Mouse (Mus musculus) mesoderm, embryonic 11.5 days (tissue): ENCODE measurements around the gene Lrp8.
A peak's percentile ranks its signal among the peaks of the same experiment; 100 is the strongest.

Experiments used
- DNase-seq: peaks from one replicate; pipeline ENCODE4 v3.0.0-alpha.2; 2012; ENCODE audit warnings: low read depth, low spot score

Lrp8 gene

DNA sequence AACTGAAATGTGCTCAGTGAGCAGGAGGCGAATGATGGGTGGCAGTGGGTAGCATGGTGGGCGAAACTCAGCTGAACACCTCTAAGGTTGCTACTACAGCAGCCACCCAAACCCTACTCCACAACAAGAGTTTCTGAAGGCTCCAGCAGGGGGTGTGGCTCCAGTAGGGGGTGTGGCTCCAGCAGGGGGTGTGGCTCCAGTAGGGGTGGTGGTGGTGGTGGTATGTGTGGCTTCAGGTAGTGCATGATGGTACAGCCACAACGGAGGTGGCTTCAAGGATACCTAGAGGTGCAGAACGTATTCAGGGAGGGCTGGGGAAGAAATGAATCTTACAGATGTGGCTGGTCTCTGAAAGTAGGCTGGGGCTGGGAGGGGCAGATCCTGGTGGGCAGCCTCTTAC is 5.7 kb downstream of the Lrp8 start:
- no peak for DNase-seq

DNA sequence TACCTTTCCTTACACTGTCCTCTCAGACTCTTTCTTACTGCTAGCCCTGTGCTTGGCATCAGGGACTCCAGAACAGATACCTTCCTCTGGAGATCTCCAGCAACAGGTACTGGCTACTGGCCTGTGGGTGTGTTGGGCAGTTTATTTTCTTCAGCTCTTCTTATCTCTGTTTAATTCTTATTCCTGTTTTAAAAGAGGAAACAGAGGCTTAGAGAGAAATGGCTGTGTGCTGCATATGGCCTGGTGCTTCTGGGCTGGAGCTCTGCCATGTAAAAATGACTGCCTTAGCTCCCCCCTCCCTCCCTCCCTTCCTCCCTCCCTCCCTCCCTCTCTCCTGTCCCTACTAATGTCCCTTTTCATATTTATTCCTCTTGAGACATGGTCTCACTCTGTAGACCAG is 6.6 kb downstream of the Lrp8 start:
- DNase-seq, result no peak

DNA sequence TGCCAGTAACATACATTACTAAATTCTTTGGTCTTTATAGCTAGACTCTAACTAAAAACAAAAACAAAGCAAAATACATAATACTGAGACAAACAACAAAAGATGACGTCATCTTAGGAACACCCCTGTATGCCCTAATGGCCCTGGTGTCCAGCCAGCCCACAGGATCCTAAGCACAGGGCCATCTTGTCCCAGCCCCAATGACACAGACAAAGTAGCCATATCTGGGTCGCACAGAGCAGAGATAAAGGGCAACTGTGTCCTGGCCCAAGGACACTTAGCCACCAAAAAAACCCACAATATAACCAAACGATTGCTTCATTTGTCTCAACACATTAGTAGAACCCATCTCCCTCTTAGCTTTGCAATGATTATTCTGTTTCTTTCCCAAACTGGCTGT is 8.9 kb downstream of the Lrp8 start:
- no peak for DNase-seq

DNA sequence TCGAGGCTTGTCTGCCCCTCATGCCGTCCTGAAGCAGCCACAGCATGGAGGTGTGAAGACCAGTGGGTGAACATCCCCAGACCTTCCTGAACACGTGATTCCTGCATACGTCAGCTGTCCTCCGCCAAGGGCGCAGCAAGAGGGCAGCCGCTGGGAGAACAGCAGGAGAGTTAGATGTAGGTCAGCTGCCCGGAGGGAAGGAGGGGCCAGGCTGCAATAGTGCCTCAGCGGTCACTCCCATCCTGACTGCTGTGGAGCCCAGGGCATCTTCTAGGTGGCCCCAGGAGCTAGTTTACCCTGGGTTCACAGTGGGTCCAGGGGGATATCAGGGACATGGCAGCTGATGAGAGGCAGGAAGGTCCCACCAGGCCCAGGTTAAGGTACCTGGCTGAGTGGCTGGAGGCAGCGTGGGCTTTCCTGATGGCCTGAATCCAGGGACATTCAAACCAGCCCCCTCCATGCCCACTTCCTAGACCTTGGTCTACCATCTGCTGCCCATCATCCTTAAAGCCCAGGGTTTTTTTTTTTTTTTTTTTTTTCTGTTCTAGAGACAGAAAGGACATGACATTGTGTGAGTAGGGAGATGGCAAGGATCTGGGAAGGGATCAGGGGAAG is 9.8 kb downstream of the Lrp8 start:
- no peak for DNase-seq

DNA sequence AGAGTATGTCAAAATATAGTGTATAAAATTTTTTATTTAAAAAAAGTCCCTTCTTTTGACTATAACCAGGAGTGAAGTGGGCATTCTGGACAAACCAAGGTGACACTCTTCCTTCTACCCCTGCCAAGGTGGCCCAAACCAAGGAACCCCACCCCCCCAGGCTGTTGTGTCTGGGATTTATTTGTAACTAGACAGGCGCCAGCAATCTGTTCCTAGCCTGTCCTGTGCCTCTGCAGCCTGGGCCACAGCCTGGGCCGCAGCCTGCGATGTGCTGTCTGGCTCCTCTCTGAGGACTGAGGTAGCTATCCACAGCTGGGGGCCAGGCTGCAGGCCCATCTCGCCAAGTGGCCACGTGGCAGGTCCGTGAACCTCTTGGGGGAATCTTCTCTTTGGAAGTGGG is 10.3 kb downstream of the Lrp8 start:
- DNase-seq, result no peak

DNA sequence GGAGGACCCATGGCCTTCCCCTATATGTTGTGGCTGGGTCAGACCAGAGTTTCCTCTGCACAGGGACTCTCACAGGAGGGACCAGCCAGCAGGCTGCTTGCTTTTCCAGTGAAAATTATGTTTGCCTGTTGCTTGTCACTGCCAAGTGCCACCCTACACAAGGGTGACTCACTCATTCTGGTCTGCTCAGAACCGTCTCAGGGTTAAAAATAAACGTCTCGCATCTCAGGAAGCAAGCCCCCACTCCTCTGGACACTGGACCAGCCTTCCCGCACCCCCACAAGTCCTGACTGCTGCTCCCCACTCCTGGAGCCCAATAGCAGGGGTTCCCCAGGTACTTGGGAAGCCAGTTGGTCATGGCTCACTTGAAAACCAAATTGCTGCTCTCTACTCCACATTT is 14.4 kb downstream of the Lrp8 start:
- DNase-seq, result no peak

DNA sequence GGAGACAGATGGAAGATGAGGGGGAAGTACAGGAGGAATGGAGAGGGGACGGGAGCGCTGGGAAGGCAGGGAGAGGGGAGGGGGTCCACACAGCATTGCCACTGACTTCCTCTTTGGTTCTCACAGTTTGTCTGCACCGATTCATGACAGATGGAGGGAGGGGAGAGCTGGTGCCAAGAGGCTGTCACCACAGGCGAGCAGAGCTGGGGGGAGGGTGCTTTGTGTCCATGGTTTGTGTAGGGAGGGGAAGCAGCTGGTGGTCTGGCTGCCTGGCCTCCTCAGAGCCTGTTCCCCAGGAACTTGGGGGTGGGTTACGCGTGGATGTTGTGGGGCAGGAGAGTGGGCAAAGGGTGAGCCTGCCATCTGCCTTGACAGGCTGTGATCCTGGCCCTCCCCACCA is 15.4 kb downstream of the Lrp8 start:
- DNase-seq, result no peak

DNA sequence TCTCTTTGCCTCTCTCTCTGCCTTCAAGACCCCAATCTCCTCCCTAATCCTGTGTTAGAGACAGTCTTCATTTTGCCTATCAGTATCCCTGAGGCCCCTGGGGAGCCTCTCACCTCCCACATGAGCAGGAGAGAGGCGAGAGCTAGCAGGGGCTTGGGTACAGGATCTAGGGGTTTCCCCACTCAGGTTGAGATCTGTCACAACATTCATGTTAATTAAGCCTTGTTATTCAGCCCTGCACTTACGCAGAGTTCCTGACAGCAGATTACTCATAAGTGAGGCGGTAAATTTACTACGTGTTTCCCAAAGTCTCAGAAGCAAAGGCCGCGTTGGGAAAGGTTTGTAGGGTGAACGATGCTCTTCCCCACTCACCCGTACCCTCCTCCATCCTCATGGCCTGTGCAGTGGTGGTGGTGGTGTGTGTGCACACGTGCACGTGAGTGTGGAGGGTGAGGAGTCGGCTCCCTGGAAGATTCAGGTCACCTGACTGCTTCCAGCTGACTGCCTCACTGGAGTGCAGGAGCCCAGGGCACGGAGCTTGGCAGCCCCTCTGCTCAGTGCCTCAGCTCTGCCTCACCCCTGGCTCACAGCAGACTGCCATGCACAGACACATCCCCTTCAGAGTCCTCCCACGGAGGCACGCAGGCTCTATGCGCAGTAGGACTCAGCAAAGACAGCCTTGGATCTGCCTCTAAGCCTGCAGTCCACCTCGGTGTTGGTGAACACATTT is 18.1 kb downstream of the Lrp8 start:
- no peak for DNase-seq

DNA sequence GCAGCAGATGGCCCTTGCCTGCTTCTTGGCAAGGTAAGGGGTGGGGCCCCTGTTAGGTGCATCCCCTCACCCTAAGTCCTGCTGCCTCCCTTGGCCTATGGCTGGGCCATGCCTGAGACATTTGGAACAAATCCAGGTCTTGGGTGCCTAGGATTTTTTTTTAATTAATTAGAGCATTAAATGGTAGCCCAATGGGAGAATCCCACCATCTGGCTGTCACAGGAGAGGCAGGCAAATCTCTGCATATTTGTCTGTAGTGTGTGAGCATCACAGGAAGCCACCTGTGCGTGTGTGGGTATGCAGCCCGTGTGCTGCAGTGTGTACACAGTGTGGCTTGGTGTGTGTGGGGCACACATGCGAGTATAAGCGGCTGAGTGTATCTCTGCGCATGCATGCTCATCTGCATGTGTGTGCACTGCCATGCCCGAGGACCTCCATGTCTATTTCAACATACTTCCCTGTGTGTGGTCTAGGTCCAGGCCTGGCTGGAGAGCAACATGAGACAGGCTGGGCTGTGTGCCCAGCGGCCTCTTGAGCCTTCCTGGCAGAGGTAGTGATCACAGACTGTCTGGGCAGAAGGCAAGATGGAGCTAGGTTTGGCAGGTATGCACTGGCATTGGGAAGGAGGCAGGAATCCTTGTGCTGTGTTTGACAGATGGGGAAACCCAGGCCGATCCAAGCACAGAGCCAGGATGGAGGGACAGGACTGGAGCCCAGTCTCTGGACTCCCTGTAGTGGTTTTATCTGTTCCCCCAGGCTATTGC is 19.0 kb downstream of the Lrp8 start:
- DNase-seq, result no peak

DNA sequence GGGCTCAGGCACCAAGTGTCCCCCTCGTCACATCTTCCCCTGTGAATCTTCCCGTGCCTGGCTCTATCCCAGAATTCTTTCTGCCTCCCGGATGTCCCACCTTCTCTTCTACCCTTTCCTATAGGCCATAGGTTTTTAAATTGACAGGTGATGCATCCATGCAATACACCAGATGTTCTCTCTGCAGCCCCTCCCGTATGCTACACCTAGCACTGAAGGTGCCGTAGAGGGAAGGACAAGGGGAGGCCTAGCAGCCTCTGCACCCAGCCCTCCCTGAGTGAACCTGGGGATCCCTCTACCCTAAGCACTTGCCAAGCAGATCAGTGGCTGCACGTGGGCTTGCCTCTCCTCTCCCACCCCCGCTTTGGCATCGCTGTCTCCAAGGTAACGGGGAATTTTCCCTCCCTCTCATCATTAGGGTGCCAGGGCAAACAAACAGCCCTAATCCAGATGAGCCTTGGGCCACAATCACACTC is 20.9 kb downstream of the Lrp8 start:
- DNase-seq, result no peak

DNA sequence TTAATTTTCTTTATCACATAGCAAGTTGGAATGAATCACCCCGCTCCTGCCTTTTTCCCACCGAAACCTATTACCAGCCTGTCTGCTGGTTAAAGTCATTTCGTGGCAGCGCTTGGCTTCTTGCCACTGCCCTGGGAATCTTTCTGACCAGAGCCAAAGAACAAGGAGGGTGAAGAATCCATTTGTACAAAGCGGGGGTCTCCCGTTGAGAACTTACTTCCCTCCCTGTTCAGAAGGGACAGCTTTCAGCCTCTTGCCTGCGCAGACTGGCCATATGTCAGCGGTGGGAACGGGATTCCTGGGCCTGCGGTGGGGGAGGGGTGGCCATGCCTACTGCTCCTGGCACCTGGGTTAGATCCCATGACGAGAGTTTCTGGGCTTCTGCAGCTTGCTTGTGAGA is 21.4 kb downstream of the Lrp8 start:
- peak; percentile 60 for DNase-seq

DNA sequence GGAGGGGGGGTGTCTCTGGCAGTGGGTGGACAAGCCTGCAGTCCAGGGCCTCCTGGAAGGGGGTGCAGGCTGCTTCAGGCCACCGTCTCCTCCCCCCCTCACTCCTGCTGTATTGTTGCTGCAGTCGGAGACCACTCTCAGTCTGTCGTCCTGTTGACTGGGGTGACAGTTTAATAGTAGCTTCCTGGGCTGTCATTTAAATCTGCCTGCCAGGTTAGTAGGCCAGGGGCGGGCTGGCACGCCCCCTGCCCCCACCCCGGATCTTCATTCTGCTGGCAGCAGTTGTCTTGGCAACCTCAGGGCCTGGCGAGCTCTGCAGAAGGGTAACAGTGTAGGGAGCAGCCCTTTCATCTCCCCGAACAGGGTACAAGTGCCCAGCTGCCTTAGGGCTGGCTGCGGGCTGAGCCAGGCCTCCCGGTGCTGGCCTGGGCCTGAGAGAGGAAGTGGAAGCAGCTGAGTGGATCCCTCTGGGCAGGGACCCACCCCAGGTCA is 26.7 kb downstream of the Lrp8 start:
- DNase-seq, result peak; percentile 66

DNA sequence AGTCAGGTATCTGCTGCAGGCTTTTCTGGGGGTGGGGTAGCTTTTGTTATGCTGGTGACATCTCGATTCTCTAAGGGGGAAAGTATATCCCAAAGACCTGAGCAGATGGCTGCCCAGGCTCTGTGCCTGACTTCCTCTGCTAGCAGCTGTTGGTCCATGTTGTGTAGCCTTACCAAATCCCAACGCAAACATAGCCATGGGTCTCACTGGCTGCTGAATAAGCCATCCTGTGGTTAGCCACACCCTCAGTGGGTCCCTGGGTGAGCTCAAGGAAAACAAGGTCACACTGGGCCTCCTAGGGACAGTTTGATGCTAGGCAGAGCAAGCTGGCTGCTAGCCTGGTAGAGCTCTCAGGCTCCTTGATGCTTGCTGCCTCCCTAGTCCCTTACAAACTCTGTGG is 27.6 kb downstream of the Lrp8 start:
- DNase-seq, result no peak

DNA sequence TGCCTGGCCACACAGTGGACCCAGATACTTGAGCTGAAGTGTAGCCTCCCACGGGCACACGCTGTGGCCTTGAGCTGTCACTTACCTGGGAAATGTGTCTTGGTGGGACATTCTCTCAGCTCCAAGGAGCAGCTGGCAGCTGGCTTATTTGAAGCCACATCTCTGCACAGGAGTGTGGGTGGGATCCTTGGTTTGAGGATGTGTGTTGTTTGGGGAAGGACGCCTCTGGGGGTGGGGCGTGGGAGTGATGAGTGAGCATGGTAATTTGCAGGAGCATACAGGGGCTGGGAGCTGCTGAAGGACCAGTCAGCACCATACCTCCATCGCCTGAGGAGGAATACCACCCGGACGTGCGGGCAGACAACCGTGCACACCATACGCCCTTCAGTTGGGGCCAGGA is 28.1 kb downstream of the Lrp8 start:
- no peak for DNase-seq

DNA sequence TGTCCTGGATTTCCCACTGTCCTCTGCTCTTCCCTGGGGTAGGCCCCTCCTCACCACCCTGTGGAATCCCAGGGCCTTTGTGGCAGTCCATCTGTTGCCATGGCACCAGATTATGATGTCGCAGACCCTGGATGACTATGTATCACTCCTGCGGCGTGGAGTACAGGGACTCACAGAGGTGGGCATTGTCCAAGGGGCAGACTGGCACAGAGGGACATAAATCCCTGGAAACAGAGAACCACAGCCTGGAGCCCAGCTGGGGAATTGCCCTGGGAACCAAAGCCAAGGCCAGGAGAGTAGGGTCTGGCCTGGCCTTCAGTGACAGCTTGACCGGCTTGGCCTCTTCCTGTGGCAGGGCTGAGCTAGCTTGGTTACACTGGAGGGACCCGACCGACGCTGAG is 28.8 kb downstream of the Lrp8 start:
- DNase-seq, result peak; percentile 80

DNA sequence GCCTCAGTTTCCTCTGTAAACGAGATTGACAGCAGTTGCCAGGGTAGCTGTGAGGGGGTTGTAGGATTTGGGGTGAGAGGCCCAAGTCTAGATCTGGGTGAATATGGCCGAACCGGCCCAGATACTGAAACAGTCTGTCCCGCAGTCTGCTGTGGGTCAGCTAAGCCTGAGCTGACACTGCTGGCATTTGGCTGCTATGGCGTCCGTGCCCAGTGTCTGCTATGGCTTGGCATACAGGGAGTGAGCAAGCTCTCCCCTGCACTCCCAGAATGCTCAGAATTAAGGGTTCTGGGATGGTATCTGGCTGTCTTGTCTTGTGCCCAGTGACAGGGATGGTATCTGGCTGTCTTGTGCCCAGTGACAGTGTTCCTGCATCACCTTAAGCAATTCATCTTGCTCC is 29.6 kb downstream of the Lrp8 start:
- no peak for DNase-seq

DNA sequence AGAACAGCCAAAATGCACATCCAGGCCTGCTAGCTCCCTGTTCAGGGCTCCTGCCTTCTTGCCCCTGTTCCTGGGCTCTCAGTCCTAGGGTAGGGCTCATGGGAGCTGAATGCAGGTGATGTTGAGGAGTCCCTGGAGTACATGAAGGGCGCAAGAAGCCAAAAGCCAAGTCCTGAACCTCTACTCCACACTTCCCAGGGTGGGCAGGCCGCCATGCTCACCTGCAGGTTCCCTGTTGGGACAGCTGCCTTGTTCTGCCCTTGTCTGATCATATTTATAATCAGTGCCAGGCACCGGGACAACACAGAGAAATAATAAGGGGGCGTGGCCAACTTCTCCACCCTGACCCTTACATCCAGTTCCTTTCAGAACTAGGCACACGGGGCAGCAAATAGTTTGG is 31.5 kb downstream of the Lrp8 start:
- DNase-seq, result no peak

DNA sequence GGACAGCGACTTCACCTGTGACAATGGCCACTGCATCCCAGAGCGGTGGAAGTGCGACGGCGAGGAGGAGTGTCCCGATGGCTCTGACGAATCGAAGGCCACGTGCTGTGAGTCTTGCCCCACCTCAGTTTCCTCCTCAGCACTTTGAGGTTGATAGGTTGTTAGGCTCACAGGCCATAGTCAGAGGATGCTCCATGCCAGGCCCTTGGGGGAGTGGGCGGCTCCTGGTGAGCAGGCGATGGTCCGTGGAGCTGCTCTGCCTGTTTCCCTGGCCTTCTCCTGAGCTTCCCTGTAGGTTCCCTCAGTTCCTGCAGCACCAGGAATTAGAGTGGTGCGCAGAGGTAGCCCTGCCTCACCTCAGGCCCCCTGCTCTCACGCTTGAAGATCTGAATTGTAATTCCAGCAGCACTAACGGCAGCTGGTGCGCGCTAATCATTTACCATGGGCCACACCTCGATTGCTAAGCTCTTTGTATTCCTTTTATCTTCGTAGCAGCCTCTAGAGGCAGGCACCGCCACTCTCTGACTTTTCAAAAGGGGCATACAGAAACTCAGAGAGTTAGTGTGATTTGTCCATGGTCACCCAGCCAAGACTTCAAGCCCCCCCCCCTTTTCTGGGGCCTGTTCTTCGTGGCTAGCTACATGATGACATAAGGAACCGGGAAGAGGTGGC is 32.7 kb downstream of the Lrp8 start:
- DNase-seq, result no peak

DNA sequence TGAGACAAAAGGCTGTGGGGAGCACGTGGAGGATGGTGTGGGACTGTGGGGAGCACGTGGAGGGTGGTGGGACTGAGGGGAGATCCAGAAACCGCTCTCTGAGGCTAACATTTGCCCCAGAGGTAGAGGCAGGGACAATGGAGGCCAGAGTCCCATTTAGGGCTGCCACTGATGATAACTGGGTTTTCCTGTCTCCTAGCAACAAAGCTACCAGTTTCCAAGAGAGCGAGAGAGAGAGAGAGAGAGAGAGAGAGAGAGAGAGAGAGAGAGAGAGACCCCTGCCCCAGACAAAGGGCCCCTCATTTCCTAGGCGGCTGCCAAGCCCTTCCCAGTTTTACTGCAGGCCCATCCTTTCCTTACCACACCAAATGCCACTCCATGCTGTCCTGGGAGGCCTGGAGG is 33.4 kb downstream of the Lrp8 start:
- DNase-seq, result peak; percentile 35

DNA sequence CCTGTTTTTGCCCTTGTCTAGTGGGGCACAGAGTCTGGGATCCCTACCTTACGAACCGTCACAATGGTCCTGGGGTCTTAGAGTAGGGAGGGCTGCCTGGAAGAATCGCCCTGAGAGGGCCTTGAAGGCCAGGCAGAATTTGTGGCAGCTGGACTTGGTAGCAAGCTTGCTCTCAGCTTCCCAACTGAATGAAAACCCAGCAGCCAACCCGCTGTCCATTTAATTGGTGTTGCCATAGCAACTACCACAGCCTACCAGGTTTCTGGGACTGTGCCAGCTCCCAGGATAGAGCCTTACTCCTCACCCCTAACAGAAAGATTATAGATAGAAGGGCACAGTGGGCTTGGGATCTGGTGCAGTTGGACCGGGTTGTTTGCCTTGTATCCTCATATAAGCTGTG is 34.7 kb downstream of the Lrp8 start:
- DNase-seq, result peak; percentile 67

DNA sequence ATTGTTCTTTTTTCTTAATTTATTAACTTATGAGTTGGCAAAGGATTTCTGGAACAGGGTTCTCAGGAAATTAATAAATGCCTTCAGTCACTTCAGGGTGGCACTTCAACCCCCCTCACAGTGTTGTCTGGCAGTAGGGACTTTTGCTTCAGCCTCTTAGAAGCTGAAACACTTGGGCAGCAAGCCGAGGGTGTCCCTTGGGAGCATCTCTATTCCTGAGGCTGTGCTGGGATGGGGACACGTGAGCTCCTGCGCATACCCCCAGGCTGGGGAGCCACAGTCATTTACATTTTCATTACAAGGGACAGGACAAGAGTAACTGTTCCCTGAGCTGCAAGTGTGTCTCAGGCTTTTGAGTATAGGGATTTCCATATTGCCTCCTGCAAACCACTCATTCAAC is 35.8 kb downstream of the Lrp8 start:
- no peak for DNase-seq

DNA sequence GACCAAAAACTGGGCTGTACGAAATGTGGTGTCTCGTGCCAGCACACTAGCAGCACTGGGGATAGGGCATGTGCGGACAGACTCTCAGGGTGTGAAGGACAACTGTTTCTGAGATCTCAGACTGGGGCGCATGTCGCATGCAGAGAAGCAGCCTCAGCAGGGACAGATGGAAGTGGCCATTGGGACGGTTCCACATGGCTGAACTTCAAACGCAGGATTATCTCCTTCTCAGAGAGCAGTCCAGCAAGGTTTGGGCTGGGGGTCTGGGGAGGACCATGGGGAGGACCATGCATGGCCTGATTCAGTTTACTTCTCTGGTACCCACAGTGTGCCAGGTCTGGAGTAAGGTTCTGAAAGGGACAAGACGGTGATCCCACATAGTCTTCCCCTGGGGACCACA is 41.6 kb downstream of the Lrp8 start:
- no peak for DNase-seq
